Mouse (Mus musculus) embryonic fibroblast, embryonic 13.5 days (primary cell): ENCODE data around the gene Sptbn4.

Experiments used
- CTCF ChIP-seq: IDR thresholded peaks from 2 replicates; pipeline ENCODE4 v1.5.1; 2011; ENCODE audit warnings: mild to moderate bottlenecking, control low read depth, low read length, moderate library complexity, borderline replicate concordance; ENCODE audit not compliant: insufficient read depth
- POLR2A ChIP-seq: IDR thresholded peaks from 2 replicates; pipeline ENCODE4 v1.6.1; 2011; ENCODE audit warnings: low read depth, mild to moderate bottlenecking, control low read depth, low read length, moderate library complexity

DNA sequence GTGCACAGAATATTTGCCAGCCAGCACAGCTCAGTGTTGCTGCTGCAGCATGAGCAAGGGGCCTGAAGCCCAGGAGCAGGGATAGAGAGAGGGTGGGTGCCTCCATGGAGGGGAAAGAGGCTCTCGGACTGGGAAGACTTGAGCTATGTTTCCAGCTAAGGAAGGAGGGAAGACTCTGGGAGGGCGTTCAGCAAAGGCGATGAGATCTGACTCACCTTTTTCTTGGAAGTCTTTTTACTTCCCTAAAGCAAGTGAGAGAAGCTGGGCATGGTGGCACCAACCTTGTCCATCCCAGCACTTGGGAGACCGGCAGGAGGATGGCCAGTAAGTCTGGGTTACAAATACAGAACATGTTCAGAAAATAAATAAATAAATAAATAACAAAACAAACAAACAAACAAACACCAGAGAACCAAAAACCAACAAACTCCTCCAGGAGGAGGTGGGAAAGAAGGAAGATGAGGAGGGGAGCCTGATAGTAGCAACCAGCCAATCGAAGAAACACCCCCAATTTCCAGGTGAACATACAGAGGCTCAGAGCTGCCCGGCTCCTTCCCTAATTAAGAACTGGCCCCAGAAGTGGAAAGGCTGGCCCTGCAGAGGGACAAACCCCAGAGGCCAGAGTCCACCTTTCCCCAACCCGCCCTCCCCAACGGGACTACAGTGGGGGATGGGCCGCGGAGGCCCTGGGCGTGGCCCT lies 33.6 kb upstream of the Sptbn4 start:
- TF ChIP-seq CTCF (no peak), POLR2A (no peak)
